Mouse (Mus musculus): ENCODE measurements around the gene Tcf20. TPM values are rescaled to one million over a fixed set of nuclear protein-coding genes. Genes with fewer than 3 reads are reported as not detected.

Tcf20 gene
- 9.7 and 11.3 TPM in 2 replicates for polyA plus RNA-seq (2015; fragmentation: Nextera tagmentation; extraction: Ambion mirVana)

DNA sequence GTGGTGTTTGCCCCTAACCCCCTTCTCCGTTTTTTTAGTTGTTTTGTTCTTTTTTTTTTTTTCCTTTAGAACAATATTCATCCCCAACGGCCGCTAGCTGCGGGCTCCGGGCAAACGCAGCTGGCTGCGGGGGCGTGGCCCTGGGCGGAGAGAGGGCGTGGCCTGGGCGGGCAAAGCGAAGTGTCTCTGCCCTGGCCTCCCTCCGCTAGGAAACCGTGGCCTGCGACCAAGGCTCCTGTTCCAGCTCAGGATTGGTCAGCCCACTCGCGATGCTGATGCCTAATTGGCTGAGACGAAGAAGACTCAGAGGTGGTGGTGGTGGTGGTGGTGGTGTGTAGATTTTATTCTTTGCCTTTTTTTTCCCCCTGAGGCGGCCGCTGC is at the start of gene Tcf20:
Gene Tcf20 (minus strand): TSS at position 141 of the 381 bp plus-strand sequence.

DNA sequence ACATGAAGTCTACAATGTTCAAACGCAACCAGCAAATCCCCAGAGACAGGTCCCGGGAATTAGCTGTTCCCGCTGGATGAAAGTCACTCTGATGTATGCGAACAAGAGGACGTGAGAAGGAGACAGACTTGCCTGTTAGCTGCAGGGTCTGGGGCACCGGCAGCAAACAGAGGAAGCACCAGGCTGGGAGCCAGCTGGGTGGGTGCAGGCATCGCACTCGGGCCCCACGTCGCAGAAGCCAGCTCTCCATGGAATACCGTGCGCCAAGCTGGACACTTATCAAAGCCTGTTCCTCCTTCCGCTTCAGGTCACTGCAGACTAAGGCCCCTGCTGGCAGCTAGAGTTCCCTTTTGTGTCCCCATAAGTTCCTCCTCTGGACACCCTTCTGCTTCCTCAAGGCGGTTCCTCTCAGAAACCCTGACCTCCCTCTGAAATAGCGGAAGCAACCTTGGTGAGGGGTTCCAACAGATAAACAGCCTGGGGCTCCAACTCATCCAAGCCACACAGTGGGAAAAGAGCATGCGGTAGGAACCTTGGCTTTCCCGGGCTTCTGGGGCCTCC is 45.4 kb upstream of the Tcf20 start, which contains the start of gene Nfam1:
Gene Nfam1 (minus strand): TSS at position 326 of the 561 bp plus-strand sequence.

DNA sequence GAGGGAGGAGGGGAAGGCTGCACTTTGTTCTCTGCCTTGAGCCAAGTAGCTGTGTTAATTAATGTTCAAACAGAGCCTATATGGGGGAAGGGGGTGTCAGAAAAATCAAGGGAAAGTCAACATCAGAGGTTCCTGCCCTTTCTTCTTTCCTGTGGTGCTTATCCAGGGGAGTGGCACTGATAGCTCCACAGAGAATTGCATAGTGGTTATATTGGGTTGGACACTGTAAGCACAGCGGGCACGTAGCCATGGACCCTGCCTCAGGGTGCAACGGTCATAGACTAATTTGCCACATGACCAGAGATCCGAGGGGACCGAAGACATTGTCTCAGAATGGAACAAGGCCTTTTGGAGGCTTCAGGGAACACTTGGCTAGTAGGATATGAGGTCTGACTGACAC is 193.4 kb downstream of the Tcf20 start, which contains the start of gene Cyp2d26:
Gene Cyp2d26 (minus strand): TSS at position 18 of the 400 bp plus-strand sequence.

DNA sequence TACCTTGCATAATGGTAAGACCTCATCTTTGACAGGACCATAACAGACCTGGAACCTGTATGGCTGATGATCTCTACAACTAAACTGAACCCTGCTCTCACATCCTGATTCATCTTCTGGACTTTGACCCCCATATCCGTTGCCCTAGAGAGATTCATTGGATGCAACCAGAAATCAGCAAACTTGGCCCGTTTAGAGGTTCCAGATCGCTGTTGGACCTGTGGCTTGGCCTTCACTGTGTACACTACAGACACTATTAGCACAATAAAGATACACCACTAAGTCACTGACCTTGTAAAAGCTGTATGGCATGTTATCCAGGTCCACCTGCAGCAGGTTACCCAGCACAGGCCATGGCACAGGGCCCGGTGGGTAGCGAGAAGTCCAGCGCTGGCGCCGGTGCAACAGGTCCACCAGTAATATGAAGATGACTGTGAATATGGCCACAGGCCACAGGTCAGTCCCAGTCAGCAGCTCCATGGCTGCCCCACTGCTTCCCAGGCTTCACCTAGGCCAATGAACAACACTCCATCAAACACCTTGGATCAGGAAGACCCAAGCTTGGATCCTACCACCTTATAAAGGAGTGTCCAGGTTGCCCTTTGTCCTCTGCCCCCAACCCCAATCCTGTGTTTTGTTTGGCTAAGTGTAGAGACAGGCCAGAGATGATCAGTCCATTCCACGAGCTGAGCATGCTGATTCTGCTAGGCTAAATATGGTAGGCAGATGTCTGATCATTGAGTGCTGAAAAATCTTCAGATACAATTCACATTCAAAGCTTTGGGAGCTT is 223.8 kb downstream of the Tcf20 start, which contains the start of gene Cyp2d40:
Gene Cyp2d40 (minus strand): TSS at position 553 of the 790 bp plus-strand sequence.

Small RNA genes lying within 50 kb of the gene (microRNA-seq; reads per million reads assigned to microRNA genes)
- not detected for gene Gm27618
- 6.7 reads per million, percentile 15 among the genes with 10 or more reads in this experiment for gene Mir3080

Other genes with a start within 250 kb of the Tcf20 start
- not detected in 2 replicates for gene Cyp2d40, start 223.7 kb downstream of the Tcf20 start, polyA plus RNA-seq (2015; fragmentation: Nextera tagmentation; extraction: Ambion mirVana)
- not detected in 2 replicates for gene Cyp2d26, start 193.6 kb downstream of the Tcf20 start, polyA plus RNA-seq (2015; fragmentation: Nextera tagmentation; extraction: Ambion mirVana)
- gene Nfam1, start 45.4 kb upstream of the Tcf20 start, polyA plus RNA-seq (2015; fragmentation: Nextera tagmentation; extraction: Ambion mirVana), result 2.4 TPM in 2 replicates
- 36.9 and 41.6 TPM in 2 replicates for gene Serhl, start 101.6 kb upstream of the Tcf20 start, polyA plus RNA-seq (2015; fragmentation: Nextera tagmentation; extraction: Ambion mirVana)
- gene Rrp7a, start 134.9 kb upstream of the Tcf20 start, polyA plus RNA-seq (2015; fragmentation: Nextera tagmentation; extraction: Ambion mirVana), result 66.0 and 69.4 TPM in 2 replicates
- 90.7 and 96.0 TPM in 2 replicates for gene Poldip3, start 161.5 kb upstream of the Tcf20 start, polyA plus RNA-seq (2015; fragmentation: Nextera tagmentation; extraction: Ambion mirVana)
- gene Cyb5r3, start 184.7 kb upstream of the Tcf20 start, polyA plus RNA-seq (2015; fragmentation: Nextera tagmentation; extraction: Ambion mirVana), result 120 and 151 TPM in 2 replicates

Data from neural tube, postnatal 0 days (tissue).